Mouse (Mus musculus): ENCODE results near the gene Vmn1r40.
A peak's percentile ranks its signal among the peaks of the same experiment; 100 is the strongest.

Gene Vmn1r40

GRCm38 (mm10) chr6:89707240-89707639 lies at the start of gene Vmn1r40:
Gene Vmn1r40, plus strand, starts transcription at chr6:89707540.
- DNase-seq (ENCODE audit: low read depth): no peak

GRCm38 (mm10) chr6:89658342-89658741 lies 49.0 kb upstream of the Vmn1r40 start:
- no peak for DNase-seq (ENCODE audit: low read depth)

GRCm38 (mm10) chr6:89658931-89659330 lies 48.4 kb upstream of the Vmn1r40 start:
- DNase-seq (ENCODE audit: low read depth): no peak

- peak; percentile 30 for DNase-seq (ENCODE audit: low read depth)
Observed at GRCm38 (mm10) chr6:89659692-89660423, 47.5 kb upstream of the Vmn1r40 start.

- DNase-seq (ENCODE audit: low read depth): no peak
Observed at GRCm38 (mm10) chr6:89660490-89660889, 46.9 kb upstream of the Vmn1r40 start.

- no peak for DNase-seq (ENCODE audit: low read depth)
Observed at GRCm38 (mm10) chr6:89662521-89662920, 44.8 kb upstream of the Vmn1r40 start.

- DNase-seq (ENCODE audit: low read depth): no peak
Observed at GRCm38 (mm10) chr6:89665155-89665554, 42.2 kb upstream of the Vmn1r40 start.

- no peak for DNase-seq (ENCODE audit: low read depth)
Observed at GRCm38 (mm10) chr6:89665667-89666066, 41.7 kb upstream of the Vmn1r40 start.

GRCm38 (mm10) chr6:89666976-89667375 lies 40.4 kb upstream of the Vmn1r40 start:
- DNase-seq (ENCODE audit: low read depth): no peak

- no peak for DNase-seq (ENCODE audit: low read depth)
Observed at GRCm38 (mm10) chr6:89669556-89669955, 37.8 kb upstream of the Vmn1r40 start.

GRCm38 (mm10) chr6:89671431-89671830 lies 35.9 kb upstream of the Vmn1r40 start:
- DNase-seq (ENCODE audit: low read depth): no peak

- DNase-seq (ENCODE audit: low read depth): no peak
Observed at GRCm38 (mm10) chr6:89672641-89673040, 34.7 kb upstream of the Vmn1r40 start.

- no peak for DNase-seq (ENCODE audit: low read depth)
Observed at GRCm38 (mm10) chr6:89673135-89673780, 34.1 kb upstream of the Vmn1r40 start.

- DNase-seq (ENCODE audit: low read depth): no peak
Observed at GRCm38 (mm10) chr6:89678522-89678921, 28.8 kb upstream of the Vmn1r40 start.

GRCm38 (mm10) chr6:89679291-89679835 lies 28.0 kb upstream of the Vmn1r40 start:
- peak; percentile 68 for DNase-seq (ENCODE audit: low read depth)

GRCm38 (mm10) chr6:89680155-89680554 lies 27.2 kb upstream of the Vmn1r40 start:
- peak; percentile 68 for DNase-seq (ENCODE audit: low read depth)

GRCm38 (mm10) chr6:89684231-89684630 lies 23.1 kb upstream of the Vmn1r40 start:
- no peak for DNase-seq (ENCODE audit: low read depth)

- DNase-seq (ENCODE audit: low read depth): no peak
Observed at GRCm38 (mm10) chr6:89687100-89687499, 20.2 kb upstream of the Vmn1r40 start.

GRCm38 (mm10) chr6:89706624-89707023 lies 716 bp upstream of the Vmn1r40 start:
- no peak for DNase-seq (ENCODE audit: low read depth)

- no peak for DNase-seq (ENCODE audit: low read depth)
Observed at GRCm38 (mm10) chr6:89718051-89718450, 10.7 kb downstream of the Vmn1r40 start.

GRCm38 (mm10) chr6:89740466-89740865 lies 33.1 kb downstream of the Vmn1r40 start, which contains the start of gene Vmn1r41:
Gene Vmn1r41, plus strand, starts transcription at chr6:89740766.
- no peak for DNase-seq (ENCODE audit: low read depth)

- no peak for DNase-seq (ENCODE audit: low read depth)
Observed at GRCm38 (mm10) chr6:89742811-89743210, 35.5 kb downstream of the Vmn1r40 start.
